Comparison of ENCODE assay signal across 9 mouse cellular contexts in genomic region chr8:112569471-112570141, GRCm38 (mm10). TPM values are rescaled to one million over a fixed set of nuclear protein-coding genes. Genes with fewer than 3 reads are reported as not detected.
DNase-seq lines count a peak whose midpoint lies in the region; ATAC-seq and TF ChIP-seq lines count a peak whose summit lies in the region.
"Had no signal": no experiment of that assay in that cellular context is flagged by ENCODE, and none has a peak within 500 bp of the region (broad histone marks: within the 10 kb centered on the region; RNA-seq: fewer than 3 reads in every experiment).

Cntnap4 (plus strand) TSS chr8:112570043.

- peak within 1 kb of the TSS; percentile 66 for H3K4me2 ChIP-seq in hindbrain, embryonic 16.5 days (ENCODE audit: low read length)
- H3K4me2 ChIP-seq in midbrain, embryonic 11.5 days, result peak within 1 kb of the TSS; percentile 62
- H3K4me2 ChIP-seq in stomach, postnatal 0 days (replicated peaks; ENCODE audit: low read depth), result peak within 1 kb of the TSS; percentile 35
- H3K4me2 ChIP-seq: liver, embryonic 15.5 days had no signal

- peak; percentile 13 to 26 for DNase-seq in kidney, postnatal 4 days
- DNase-seq in kidney, adult 11 months, result no peak
- DNase-seq in embryo, embryonic 9.5 days (ENCODE audit: extremely low spot score), result peak; percentile 34
- peak; percentile 93 for DNase-seq in midbrain, embryonic 11.5 days (ENCODE audit: low spot score, missing footprints)
- peak; percentile 15 for DNase-seq in stomach, postnatal 0 days (ENCODE audit: low spot score)
- no peak for DNase-seq in gastrocnemius, postnatal 14 days
- DNase-seq in adrenal gland, postnatal 10 days, result no peak

- TF ChIP-seq CTCF in stomach, postnatal 0 days (IDR thresholded peaks at IDR 0.05; ENCODE audit: low read depth), result no peak

- peak within 1 kb of the TSS; percentile 92 for H3K27ac ChIP-seq in hindbrain, embryonic 16.5 days (ENCODE audit: low read depth, low read length)
- H3K27ac ChIP-seq in midbrain, embryonic 11.5 days (ENCODE audit: low read depth, low read length), result no peak within 1 kb of the TSS
- H3K27ac ChIP-seq in stomach, postnatal 0 days (replicated peaks), result no peak within 1 kb of the TSS
- H3K27ac ChIP-seq: liver, embryonic 15.5 days had no signal

- H3K9ac ChIP-seq in hindbrain, embryonic 16.5 days (ENCODE audit: low read depth, low read length), result peak within 1 kb of the TSS; percentile 75
- H3K9ac ChIP-seq in midbrain, embryonic 11.5 days (ENCODE audit: low read length), result peak within 1 kb of the TSS; percentile 44
- no peak within 1 kb of the TSS for H3K9ac ChIP-seq in stomach, postnatal 0 days (ENCODE audit: low read length)
- H3K9ac ChIP-seq: liver, embryonic 15.5 days had no signal

- no peaks in the 10 kb centered on the region for H3K27me3 ChIP-seq in hindbrain, embryonic 16.5 days (replicated peaks; ENCODE audit: control insufficient read depth, insufficient read depth, low read length)
- peaks cover 3% of the 10 kb centered on the region; the same call in 1 of the 2 replicates for H3K27me3 ChIP-seq in midbrain, embryonic 11.5 days (ENCODE audit: control insufficient read depth, insufficient read depth, low read length)
- peaks cover 2% of the 10 kb centered on the region; the same call in 1 of the 2 replicates for H3K27me3 ChIP-seq in stomach, postnatal 0 days (ENCODE audit: control insufficient read depth, insufficient read depth, low read length)
- H3K27me3 ChIP-seq: liver, embryonic 15.5 days had no signal

- 1% methylated on average over 18 of the region's 18 CpGs for WGBS in hindbrain, embryonic 16.5 days
- WGBS in midbrain, embryonic 11.5 days, result 2% methylated on average over 18 of the region's 18 CpGs
- 3% methylated on average over 18 of the region's 18 CpGs for WGBS in stomach, postnatal 0 days

- H3K36me3 ChIP-seq in hindbrain, embryonic 16.5 days (ENCODE audit: control insufficient read depth, insufficient read depth, low read length), result no peaks in the 10 kb centered on the region
- H3K36me3 ChIP-seq in midbrain, embryonic 11.5 days (ENCODE audit: control insufficient read depth, insufficient read depth, low read length), result no peaks in the 10 kb centered on the region
- H3K36me3 ChIP-seq in stomach, postnatal 0 days (ENCODE audit: control insufficient read depth, insufficient read depth, low read length), result no peaks in the 10 kb centered on the region
- H3K36me3 ChIP-seq: liver, embryonic 15.5 days had no signal

- ATAC-seq in hindbrain, embryonic 16.5 days, result peak; percentile 93
- ATAC-seq in midbrain, embryonic 11.5 days (ENCODE audit: low FRiP score), result peak; percentile 78
- ATAC-seq in stomach, postnatal 0 days (ENCODE audit: low FRiP score, low TSS enrichment), result no peak

- TF ChIP-seq EP300 in stomach, postnatal 0 days (optimal IDR thresholded peaks at IDR 0.05), result no peak

- intact Hi-C loops in gastrocnemius, postnatal 14 days (cut with DNase I; ENCODE audit: low total_unique reads), result loop anchor here (10.0 kb wide), 1 partner anchor 405 kb away; no protein-coding TSS in a partner anchor

- no peaks in the 10 kb centered on the region for H3K9me3 ChIP-seq in hindbrain, embryonic 16.5 days (ENCODE audit: control insufficient read depth, low read length)
- no peaks in the 10 kb centered on the region for H3K9me3 ChIP-seq in midbrain, embryonic 11.5 days (ENCODE audit: control insufficient read depth, low read length)
- H3K9me3 ChIP-seq in stomach, postnatal 0 days (ENCODE audit: control insufficient read depth, low read length), result no peaks in the 10 kb centered on the region
- H3K9me3 ChIP-seq: liver, embryonic 15.5 days had no signal

- H3K4me3 ChIP-seq in hindbrain, embryonic 16.5 days (ENCODE audit: low read length), result peak within 1 kb of the TSS; percentile 58
- H3K4me3 ChIP-seq in midbrain, embryonic 11.5 days (ENCODE audit: low read depth, low read length), result peak within 1 kb of the TSS; percentile 36
- peak within 1 kb of the TSS; percentile 18 for H3K4me3 ChIP-seq in stomach, postnatal 0 days (ENCODE audit: low read depth, low read length)
- H3K4me3 ChIP-seq: liver, embryonic 15.5 days had no signal

- peaks cover 3% of the 10 kb centered on the region for H3K4me1 ChIP-seq in hindbrain, embryonic 16.5 days (ENCODE audit: control insufficient read depth, insufficient read depth, low read depth, low read length)
- peaks cover 3% of the 10 kb centered on the region for H3K4me1 ChIP-seq in midbrain, embryonic 11.5 days (ENCODE audit: control insufficient read depth, insufficient read depth, low read length)
- H3K4me1 ChIP-seq in stomach, postnatal 0 days (replicated peaks; ENCODE audit: control insufficient read depth, insufficient read depth), result no peaks in the 10 kb centered on the region
- H3K4me1 ChIP-seq: liver, embryonic 15.5 days had no signal

RNA-seq across cellular contexts. Expression of gene Cntnap4, which starts in this region (rescaled TPM):
- 22.1 and 23.4 TPM in 2 replicates for polyA plus RNA-seq in hindbrain, embryonic 16.5 days (2015; fragmentation: Nextera tagmentation; extraction: Ambion mirVana)
- polyA plus RNA-seq in midbrain, embryonic 11.5 days (2014; fragmentation: Nextera tagmentation; extraction: Ambion mirVana), result 0.90 and 1.0 TPM in 2 replicates
- polyA plus RNA-seq in stomach, postnatal 0 days (2015; fragmentation: Nextera tagmentation; extraction: Ambion mirVana), result 0.21 and 0.23 TPM in 2 replicates
- total RNA-seq in gastrocnemius, postnatal 14 days (2021), result under 1 TPM; 0.08 to 0.09 TPM
- total RNA-seq in adrenal gland, postnatal 10 days (2021), result under 1 TPM in 1 of 2 experiments, not detected in 1; 0.06 TPM

Comparison
In these comparisons a context has a peak if more than half of its experiments do, and no peak if none do; other contexts are left out.
1. RNA of gene Cntnap4 (polyA plus RNA-seq): 22.1 to 23.4 TPM in hindbrain, embryonic 16.5 days; 0.90 to 1.0 TPM in midbrain, embryonic 11.5 days and 0.21 to 0.23 TPM in stomach, postnatal 0 days; every median in the first group is over 10 times any median in the second.
2. DNase-seq: peak in kidney, postnatal 4 days (2 of 2), embryo, embryonic 9.5 days (single experiment) and midbrain, embryonic 11.5 days (single experiment); none in kidney, adult 11 months (single experiment), gastrocnemius, postnatal 14 days (single experiment) and adrenal gland, postnatal 10 days (single experiment).
3. Peak in DNase-seq, H3K4me3 ChIP-seq and H3K4me2 ChIP-seq in stomach, postnatal 0 days; RNA of the gene not detected or under 1 TPM.
4. Peak in every context shown above with its lines, with median percentiles within 50 percentile points of each other: H3K4me2 ChIP-seq and H3K4me3 ChIP-seq.